Mouse (Mus musculus) lung, adult 2 months (tissue): ENCODE measurements around the gene Wdr5.

Experiments used
- CTCF ChIP-seq: fragments of 200-500 bp; IDR thresholded peaks from 2 replicates; pipeline ENCODE4 v1.5.1; 2011; ENCODE audit warnings: mild to moderate bottlenecking, low read length, control low read depth; ENCODE audit not compliant: insufficient read depth
- POLR2A ChIP-seq: fragments of 200-500 bp; IDR thresholded peaks from 2 replicates; pipeline ENCODE4 v1.6.1; 2011; ENCODE audit warnings: low read depth, mild to moderate bottlenecking, control low read depth, low read length, borderline replicate concordance; ENCODE audit errors: extremely low read depth

GRCm38 (mm10) chr2:27490939-27491338 is 24.0 kb upstream of the Wdr5 start:
- no peak for TF ChIP-seq CTCF
- no peak for TF ChIP-seq POLR2A
